Mouse (Mus musculus) lung, postnatal 0 days (tissue): ENCODE measurements around the gene Ccdc30. TPM values are rescaled to one million over a fixed set of nuclear protein-coding genes. Genes with fewer than 3 reads are reported as not detected.

ENCODE experiments used
- ATAC-seq: fragments of 200-750 bp; cut with Nextera tagmentation; 2 replicates; pipeline ENCODE4 v1.8.0; 2017; ENCODE audit warnings: moderate library complexity
- DNase-seq: peaks from one replicate; pipeline ENCODE4 v3.0.0-alpha.2; 2016; ENCODE audit warnings: low spot score
- H3K27ac ChIP-seq: fragments of 300-500 bp; sonication (generic); 2 replicates; pipeline ENCODE4 v1.5.1; 2014; ENCODE audit warnings: antibody characterized with exemption, mild to moderate bottlenecking, low read length, mixed read lengths
- H3K27me3 ChIP-seq: fragments of 300-500 bp; sonication (generic); replicated peaks from 2 replicates; pipeline ENCODE4 v1.6.1; 2014; ENCODE audit warnings: low read length, mixed read lengths; ENCODE audit not compliant: insufficient read depth
- H3K36me3 ChIP-seq: fragments of 300-500 bp; sonication (generic); 2 replicates; pipeline ENCODE4 v1.6.1; 2014; ENCODE audit warnings: low read length, mixed read lengths; ENCODE audit not compliant: insufficient read depth
- H3K4me1 ChIP-seq: fragments of 300-500 bp; sonication (generic); 2 replicates; pipeline ENCODE4 v1.6.1; 2014; ENCODE audit warnings: antibody characterized with exemption, low read depth, low read length, mixed read lengths; ENCODE audit not compliant: insufficient read depth
- H3K4me2 ChIP-seq: fragments of 300-500 bp; sonication (generic); replicated peaks from 2 replicates; pipeline ENCODE4 v1.6.1; 2014; ENCODE audit warnings: low read depth, mild to moderate bottlenecking, low read length, moderate library complexity, mixed read lengths
- H3K4me3 ChIP-seq: fragments of 300-500 bp; sonication (generic); 2 replicates; pipeline ENCODE4 v1.5.1; 2014; ENCODE audit warnings: low read depth, low read length
- H3K9ac ChIP-seq: fragments of 300-500 bp; sonication (generic); replicated peaks from 2 replicates; pipeline ENCODE4 v1.6.1; 2014; ENCODE audit warnings: low read depth, mild to moderate bottlenecking
- H3K9me3 ChIP-seq: fragments of 300-500 bp; sonication (generic); 2 replicates; pipeline ENCODE4 v1.6.1; 2016; ENCODE audit warnings: low read length, mixed read lengths
- CTCF ChIP-seq: IDR thresholded peaks from 2 replicates; pipeline ENCODE4 v1.5.1; 2016; ENCODE audit warnings: antibody characterized with exemption, mild to moderate bottlenecking
- EP300 ChIP-seq: IDR thresholded peaks from 2 replicates; pipeline ENCODE4 v1.6.1; 2016; ENCODE audit warnings: antibody characterized with exemption, mild to moderate bottlenecking, control low read depth
- WGBS: fragments of 180-500 bp; shearing (Covaris S2); extraction: QIAGEN DNeasy Blood & Tissue Kit; methylation state at CpG from one replicate; pipeline ENCODE4 v1.1.7; 2014; 5-methylcytosine and 5-hydroxymethylcytosine counted together
- polyA plus RNA-seq: library from polyadenylated mRNA; unstranded; fragments of >200 nt; fragmentation: Nextera tagmentation; extraction: Ambion mirVana; gene quantifications from 2 replicates; pipeline ENCODE4 v1.2.1, GENCODE M21; 2015

Gene Ccdc30
- polyA plus RNA-seq, 1 experiment from 2014 or later = 7.3 TPM

GRCm38 (mm10) chr4:119437936-119438335 lies 22.6 kb upstream of the Ccdc30 start:
- TF ChIP-seq EP300 = no peak
- TF ChIP-seq CTCF = no peak
- no peaks in the 10 kb centered on the region for H3K4me1 ChIP-seq
- H3K4me2 ChIP-seq = no peak overlapping the region
- no peak for ATAC-seq
- no peak overlapping the region for H3K9ac ChIP-seq
- DNase-seq = no peak
- 88% methylated on average over 2 of the region's 2 CpGs for WGBS
- no peaks in the 10 kb centered on the region for H3K36me3 ChIP-seq
- no peaks in the 10 kb centered on the region for H3K9me3 ChIP-seq
- H3K4me3 ChIP-seq = no peak overlapping the region
- no peak overlapping the region for H3K27ac ChIP-seq
- no peaks in the 10 kb centered on the region for H3K27me3 ChIP-seq

GRCm38 (mm10) chr4:119430678-119431077 lies 15.4 kb upstream of the Ccdc30 start:
- Histone ChIP-seq H3K9me3 (no peaks in the 10 kb centered on the region), H3K9ac (no peak overlapping the region), H3K27ac (no peak overlapping the region), H3K27me3 (no peaks in the 10 kb centered on the region), H3K36me3 (no peaks in the 10 kb centered on the region), H3K4me3 (no peak overlapping the region), H3K4me2 (no peak overlapping the region), H3K4me1 (no peaks in the 10 kb centered on the region)
- TF ChIP-seq CTCF (peak; percentile 75), EP300 (no peak)
- ATAC-seq = peak; percentile 68
- DNase-seq = peak; percentile 68
- 28% methylated on average over 5 of the region's 5 CpGs for whole genome bisulfite sequencing

GRCm38 (mm10) chr4:119427680-119428079 lies 12.4 kb upstream of the Ccdc30 start:
- H3K27me3 ChIP-seq = no peaks in the 10 kb centered on the region
- WGBS = 33% methylated on average over 2 of the region's 2 CpGs
- no peak for DNase-seq
- TF ChIP-seq CTCF (no peak), EP300 (no peak)
- ATAC-seq = no peak
- no peak overlapping the region for H3K4me2 ChIP-seq
- no peak overlapping the region for H3K27ac ChIP-seq
- H3K4me3 ChIP-seq = no peak overlapping the region
- H3K4me1 ChIP-seq = peaks cover 6% of the 10 kb centered on the region; the same call in 1 of the 2 replicates
- no peaks in the 10 kb centered on the region for H3K36me3 ChIP-seq
- H3K9ac ChIP-seq = no peak overlapping the region
- H3K9me3 ChIP-seq = no peaks in the 10 kb centered on the region

GRCm38 (mm10) chr4:119425601-119426000 lies 10.3 kb upstream of the Ccdc30 start:
- H3K4me2 ChIP-seq = no peak overlapping the region
- 38% methylated on average over 2 of the region's 2 CpGs for WGBS
- no peaks in the 10 kb centered on the region for H3K9me3 ChIP-seq
- H3K27me3 ChIP-seq = no peaks in the 10 kb centered on the region
- DNase-seq = no peak
- no peak for ATAC-seq
- H3K36me3 ChIP-seq = no peaks in the 10 kb centered on the region
- no peak for TF ChIP-seq EP300
- no peak for TF ChIP-seq CTCF
- H3K4me3 ChIP-seq = no peak overlapping the region
- H3K9ac ChIP-seq = no peak overlapping the region
- H3K4me1 ChIP-seq = peaks cover 13% of the 10 kb centered on the region; the same call in 1 of the 2 replicates
- H3K27ac ChIP-seq = no peak overlapping the region

- TF ChIP-seq EP300 (no peak), CTCF (no peak)
- Histone ChIP-seq H3K27me3 (no peaks in the 10 kb centered on the region), H3K4me3 (no peak overlapping the region), H3K27ac (no peak overlapping the region), H3K4me2 (no peak overlapping the region), H3K36me3 (no peaks in the 10 kb centered on the region), H3K9me3 (no peaks in the 10 kb centered on the region), H3K4me1 (peaks cover 13% of the 10 kb centered on the region; the same call in 1 of the 2 replicates), H3K9ac (no peak overlapping the region)
- ATAC-seq (no peak), DNase-seq (peak; percentile 17)
- 65% methylated on average over 2 of the region's 2 CpGs for WGBS
These were observed 9.8 kb upstream of the Ccdc30 start for GRCm38 (mm10) chr4:119425077-119425476.

GRCm38 (mm10) chr4:119422294-119422964 lies 7.1 kb upstream of the Ccdc30 start, which contains the start of the genes Ppcs and Zmynd12:
Gene Ppcs, minus strand, starts transcription at chr4:119422420.
Gene Zmynd12, plus strand, starts transcription at chr4:119422814.
- Histone ChIP-seq H3K9me3 (no peaks in the 10 kb centered on the region), H3K4me1 (peaks cover 13% of the 10 kb centered on the region; the same call in 1 of the 2 replicates)
- ATAC-seq = peak; percentile 96

More at GRCm38 (mm10) chr4:119422294-119422964, 7.1 kb upstream of the Ccdc30 start, which contains the start of the genes Ppcs and Zmynd12:
- DNase-seq = peak; percentile 97
- Histone ChIP-seq H3K27ac (peak within 1 kb of the TSS; percentile 68), H3K36me3 (no peaks in the 10 kb centered on the region), H3K4me3 (peak within 1 kb of the TSS; percentile 49), H3K4me2 (peak within 1 kb of the TSS; percentile 88), H3K27me3 (no peaks in the 10 kb centered on the region), H3K9ac (peak within 1 kb of the TSS; percentile 58)
- TF ChIP-seq CTCF (peak; percentile 44), EP300 (peak; percentile 63)
- 1% methylated on average over 52 of the region's 52 CpGs for WGBS
